Mouse (Mus musculus) kidney, adult 2 months (tissue): Measurements from ENCODE around the gene Astn2.

Experiments used
- CTCF ChIP-seq: fragments of 200-500 bp; conservative IDR thresholded peaks from 2 replicates; pipeline ENCODE4 v1.5.1; 2011; ENCODE audit warnings: low read depth, mild to moderate bottlenecking, control low read depth, low read length, moderate library complexity, mixed read lengths; ENCODE audit not compliant: insufficient read depth, insufficient read length
- POLR2A ChIP-seq: fragments of 200-500 bp; IDR thresholded peaks from one replicate; pipeline ENCODE4 v1.6.1; 2011; ENCODE audit warnings: low read depth, low read length, control low read depth

GRCm38 (mm10) chr4:66321051-66321450 lies 83.4 kb downstream of the Astn2 start:
- TF ChIP-seq CTCF = no peak
- TF ChIP-seq POLR2A = no peak
